Mouse (Mus musculus) liver, adult 2 months (tissue): ENCODE data around the gene Tcte1. TPM values are rescaled to one million over a fixed set of nuclear protein-coding genes. Genes with fewer than 3 reads are reported as not detected.
A peak's percentile ranks its signal among the peaks of the same experiment; 100 is the strongest.

Experiments used
- DNase-seq: peaks from one replicate; pipeline ENCODE4 v3.0.0-alpha.2; 2011; ENCODE audit warnings: low read depth, low spot score; ENCODE audit errors: extremely low read depth
- H3K27ac ChIP-seq: fragments of 200-500 bp; replicated peaks from 2 replicates; pipeline ENCODE4 v1.5.1; 2012; ENCODE audit warnings: low read depth, mild to moderate bottlenecking, control low read depth, inconsistent platforms, low read length; ENCODE audit not compliant: insufficient read depth
- H3K27me3 ChIP-seq: fragments of 200-500 bp; 2 replicates; pipeline ENCODE4 v1.6.1; 2012; ENCODE audit warnings: mild to moderate bottlenecking, moderate library complexity, low read length, inconsistent platforms; ENCODE audit not compliant: control insufficient read depth, insufficient read depth
- H3K36me3 ChIP-seq: fragments of 200-500 bp; 2 replicates; pipeline ENCODE4 v1.6.1; 2012; ENCODE audit warnings: low read length, inconsistent platforms; ENCODE audit not compliant: control insufficient read depth, insufficient read depth
- H3K4me1 ChIP-seq: fragments of 200-500 bp; 2 replicates; pipeline ENCODE4 v1.6.1; 2011; ENCODE audit warnings: low read length; ENCODE audit not compliant: control insufficient read depth, insufficient read depth
- H3K4me3 ChIP-seq: fragments of 200-500 bp; 2 replicates; pipeline ENCODE4 v1.5.1; 2011; ENCODE audit warnings: low read depth, mild to moderate bottlenecking, control low read depth, low read length, moderate library complexity; ENCODE audit not compliant: insufficient read depth
- H3K79me2 ChIP-seq: fragments of 200-500 bp; 2 replicates; pipeline ENCODE4 v1.6.1; 2012; ENCODE audit warnings: inconsistent platforms, mild to moderate bottlenecking, low read length, moderate library complexity; ENCODE audit not compliant: control insufficient read depth, insufficient read depth
- H3K9ac ChIP-seq: fragments of 200-500 bp; 2 replicates; pipeline ENCODE4 v1.6.1; 2012; ENCODE audit warnings: low read depth, mild to moderate bottlenecking, control low read depth, inconsistent platforms, low read length
- CTCF ChIP-seq: fragments of 200-500 bp; IDR thresholded peaks from 2 replicates; pipeline ENCODE4 v1.5.1; 2011; ENCODE audit warnings: low read depth, low read length, control low read depth
- POLR2A ChIP-seq: fragments of 200-500 bp; IDR thresholded peaks from 2 replicates; pipeline ENCODE4 v1.6.1; 2011; ENCODE audit warnings: low read length, control low read depth; ENCODE audit not compliant: insufficient read depth; ENCODE audit errors: extremely low read depth
- WGBS: fragments of 180-500 bp; shearing (Covaris S2); methylation state at CpG from one replicate; pipeline ENCODE4 v1.1.7; 2018; 5-methylcytosine and 5-hydroxymethylcytosine counted together
- polyA plus RNA-seq: library from polyadenylated mRNA; depleted of rRNA; stranded (reverse); fragments of >200 nt; gene quantifications from 2 replicates; pipeline ENCODE4 v1.2.3, GENCODE M21; 2012
- total RNA-seq: library from RNA; depleted of rRNA; stranded (reverse); fragments of >200 nt; gene quantifications from 2 replicates; pipeline ENCODE4 v1.2.3, GENCODE M21; 2014

Tcte1 gene
- total and polyA plus RNA-seq, 2 experiments, result not detected

- H3K9ac ChIP-seq, result no peak overlapping the region
- WGBS, result 72% methylated on average over 12 of the region's 12 CpGs
- H3K27ac ChIP-seq, result no peak overlapping the region
Measured at GRCm38 (mm10) chr17:45563216-45563615, 40.0 kb downstream of the Tcte1 start.

DNA sequence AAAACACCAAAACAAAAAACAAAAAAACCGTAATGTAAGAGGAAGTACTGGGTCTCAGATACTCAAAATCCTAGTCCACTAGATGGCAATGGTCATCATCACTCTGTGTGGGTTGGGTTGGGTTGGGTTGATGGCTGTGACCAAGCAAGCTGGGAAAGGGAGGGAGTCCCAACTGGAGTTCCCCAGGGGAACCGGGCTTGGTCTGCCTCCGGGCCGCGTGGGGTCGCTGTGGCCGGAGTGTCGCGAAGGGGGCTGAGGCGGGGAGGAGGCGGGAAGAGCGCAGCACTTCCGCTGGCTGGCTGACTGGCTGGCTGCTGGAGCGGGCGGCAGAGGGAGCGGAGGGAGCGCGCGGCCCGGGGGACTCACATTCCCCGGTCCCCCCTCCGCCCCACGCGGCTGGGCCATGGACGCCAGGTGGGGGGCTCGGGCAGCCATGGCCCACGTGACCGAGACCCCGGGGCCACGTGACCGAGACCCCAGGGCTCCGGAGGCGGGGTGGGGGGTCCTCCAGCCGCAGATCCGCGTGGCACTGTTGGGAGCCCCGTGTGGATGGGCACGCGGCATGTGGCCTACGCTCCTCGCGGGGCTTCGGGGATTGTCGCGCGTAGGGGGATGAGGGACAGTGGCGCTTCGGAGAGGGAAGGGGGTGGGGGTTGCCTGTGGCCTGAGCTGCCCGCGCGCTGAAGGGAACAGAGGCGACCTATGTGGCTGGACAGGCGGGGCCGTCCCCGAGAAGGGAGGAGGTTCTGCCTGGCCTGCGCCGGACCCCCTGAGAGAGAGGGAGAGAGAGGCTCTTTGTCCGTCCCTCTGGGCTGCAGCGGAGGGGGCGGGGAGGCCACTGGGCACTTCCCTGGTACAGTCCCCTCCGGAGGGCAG, 40.7 kb downstream of the Tcte1 start, which contains the start of gene Slc35b2:
Gene Slc35b2 (plus strand): TSS at position 220 of the 876 bp plus-strand sequence.
- Histone ChIP-seq H3K4me3 (peak within 1 kb of the TSS; percentile 86), H3K36me3 (peaks cover 19% of the 10 kb centered on the region), H3K27ac (peak within 1 kb of the TSS; percentile 55), H3K27me3 (no peaks in the 10 kb centered on the region), H3K9ac (peak within 1 kb of the TSS; percentile 95), H3K79me2 (peaks cover 5% of the 10 kb centered on the region), H3K4me1 (peaks cover 13% of the 10 kb centered on the region)
- DNase-seq, result peak; percentile 79
- WGBS, result 1% methylated on average over 54 of the region's 61 CpGs
- TF ChIP-seq POLR2A (peak; percentile 70; the same call in 1 of the 2 replicates), CTCF (peak; percentile 89)

More at GRCm38 (mm10) chr17:45563216-45563615, 40.0 kb downstream of the Tcte1 start:
- H3K79me2 ChIP-seq, result peaks cover 5% of the 10 kb centered on the region
- peaks cover 13% of the 10 kb centered on the region for H3K36me3 ChIP-seq
- no peak overlapping the region for H3K4me3 ChIP-seq
- TF ChIP-seq CTCF, result no peak
- TF ChIP-seq POLR2A, result no peak
- DNase-seq, result no peak
- H3K4me1 ChIP-seq, result peaks cover 11% of the 10 kb centered on the region
- no peaks in the 10 kb centered on the region for H3K27me3 ChIP-seq

DNA sequence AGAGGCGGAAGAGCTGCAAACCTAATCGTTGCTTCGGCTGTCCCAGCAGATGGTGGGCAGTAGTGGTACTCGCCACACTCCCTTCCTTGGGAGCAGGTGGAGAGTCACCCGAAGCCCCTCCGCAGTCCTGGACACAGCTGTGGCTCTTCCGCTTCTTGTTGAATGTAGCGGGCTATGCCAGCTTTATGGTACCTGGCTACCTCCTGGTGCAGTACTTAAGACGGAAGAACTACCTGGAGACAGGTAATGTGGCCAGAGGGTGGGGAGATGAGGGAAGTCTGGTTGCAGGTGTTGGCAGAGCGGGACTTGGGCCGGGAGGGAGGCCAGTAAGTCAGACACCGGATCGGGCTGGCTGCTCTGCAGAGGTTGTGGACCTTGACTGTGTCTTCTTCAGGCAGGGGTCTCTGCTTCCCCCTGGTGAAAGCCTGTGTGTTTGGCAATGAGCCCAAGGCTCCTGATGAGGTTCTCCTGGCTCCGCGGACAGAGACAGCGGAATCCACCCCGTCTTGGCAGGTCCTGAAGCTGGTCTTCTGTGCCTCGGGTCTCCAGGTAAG, 41.4 kb downstream of the Tcte1 start:
- TF ChIP-seq POLR2A (no peak), CTCF (no peak)
- DNase-seq, result peak; percentile 31
- peak overlapping the region; percentile 86 for H3K4me3 ChIP-seq
- no peaks in the 10 kb centered on the region for H3K27me3 ChIP-seq
- peaks cover 17% of the 10 kb centered on the region for H3K4me1 ChIP-seq
- H3K79me2 ChIP-seq, result peaks cover 5% of the 10 kb centered on the region
- H3K27ac ChIP-seq, result peak overlapping the region; percentile 55; the same call in 1 of the 2 replicates
- WGBS, result 16% methylated on average over 18 of the region's 18 CpGs
- H3K9ac ChIP-seq, result peak overlapping the region; percentile 95
- peaks cover 26% of the 10 kb centered on the region for H3K36me3 ChIP-seq

GRCm38 (mm10) chr17:45565103-45565502, 41.9 kb downstream of the Tcte1 start:
- H3K27ac ChIP-seq, result no peak overlapping the region
- H3K36me3 ChIP-seq, result peaks cover 31% of the 10 kb centered on the region
- H3K9ac ChIP-seq, result no peak overlapping the region
- H3K79me2 ChIP-seq, result peaks cover 5% of the 10 kb centered on the region
- WGBS, result 88% methylated on average over 11 of the region's 11 CpGs
- TF ChIP-seq POLR2A (no peak), CTCF (no peak)
- H3K27me3 ChIP-seq, result no peaks in the 10 kb centered on the region
- H3K4me3 ChIP-seq, result no peak overlapping the region
- DNase-seq, result no peak
- H3K4me1 ChIP-seq, result peaks cover 21% of the 10 kb centered on the region

DNA sequence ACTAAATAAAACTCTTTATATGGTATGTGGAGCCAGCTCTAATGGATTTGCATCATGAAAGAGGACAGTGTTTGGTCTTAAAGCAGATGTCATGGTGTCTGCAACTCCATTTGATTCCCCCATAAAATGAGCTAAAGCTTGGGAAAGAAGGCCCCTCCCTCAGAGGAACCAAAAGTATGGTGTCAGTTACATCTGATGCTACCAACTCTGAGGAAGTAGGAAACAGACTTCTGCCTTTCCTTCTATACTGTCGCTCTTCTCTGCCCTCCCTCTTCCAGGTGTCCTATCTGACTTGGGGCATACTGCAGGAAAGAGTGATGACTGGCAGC, 42.8 kb downstream of the Tcte1 start:
- TF ChIP-seq CTCF (no peak), POLR2A (no peak)
- WGBS, result 87% methylated on average over 1 of the region's 1 CpGs
- Histone ChIP-seq H3K4me3 (no peak overlapping the region), H3K27me3 (no peaks in the 10 kb centered on the region), H3K4me1 (peaks cover 27% of the 10 kb centered on the region), H3K36me3 (peaks cover 40% of the 10 kb centered on the region), H3K9ac (no peak overlapping the region), H3K27ac (no peak overlapping the region), H3K79me2 (peaks cover 5% of the 10 kb centered on the region)
- DNase-seq, result no peak
